Mouse (Mus musculus) E14TG2a.4 (cell line): ENCODE data around the gene Tcea2.

Experiments used
- CTCF ChIP-seq: conservative IDR thresholded peaks from 2 replicates; pipeline ENCODE4 v1.5.1; 2014; ENCODE audit warnings: low read length
- NANOG ChIP-seq: IDR thresholded peaks from 2 replicates; pipeline ENCODE4 v1.6.1; 2014; ENCODE audit warnings: borderline replicate concordance, low read length, mixed read lengths

- TF ChIP-seq CTCF = no peak
- no peak for TF ChIP-seq NANOG
Measured at GRCm38 (mm10) chr2:181656734-181657133, 23.4 kb upstream of the Tcea2 start, which contains the start of gene Gm29797.
